Mouse (Mus musculus): ENCODE measurements around the gene Prrx2. TPM values are rescaled to one million over a fixed set of nuclear protein-coding genes. Genes with fewer than 3 reads are reported as not detected.
A peak's percentile ranks its signal among the peaks of the same experiment; 100 is the strongest.

The Prrx2 gene
- polyA plus RNA-seq, 1 experiment from 2014 or later, result 7.1 TPM

DNA sequence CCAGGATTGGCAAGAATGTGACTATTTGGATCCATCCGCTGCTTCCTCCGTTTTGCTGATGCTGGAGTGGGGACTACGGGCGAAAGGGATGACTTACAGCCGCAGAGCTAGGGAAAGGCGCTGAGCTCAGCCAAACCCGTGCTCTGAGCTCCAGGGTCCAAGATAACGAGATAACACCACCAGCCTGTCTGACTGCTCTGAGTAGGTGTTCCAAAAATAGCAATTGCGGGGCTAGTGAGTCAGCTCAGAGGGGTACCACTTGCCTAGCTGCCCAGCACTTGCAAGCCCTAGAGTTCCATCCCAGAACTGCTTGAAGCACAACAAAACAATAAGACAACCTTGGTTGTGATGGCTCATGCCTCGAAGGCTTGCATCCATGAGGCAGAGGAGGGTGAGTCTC lies 7.8 kb downstream of the Prrx2 start:
- ATAC-seq (peak; percentile 44), DNase-seq (ENCODE audit: low read depth, low spot score) (no peak)
- TF ChIP-seq CTCF (IDR thresholded peaks at IDR 0.05), result no peak
- POLR2A ChIA-PET, result no interaction called here
- in situ Hi-C loops (cut with MboI; ENCODE audit: low pct_unique_long_range_greater_than_20kb), result no loop called here
- H3K27me3 ChIP-seq, result no peaks in the 10 kb centered on the region
- CTCF ChIA-PET, result interaction anchor here (0.8 kb wide), 1 partner anchor 20 kb away, joined by 4 read pairs; no protein-coding TSS in a partner anchor

DNA sequence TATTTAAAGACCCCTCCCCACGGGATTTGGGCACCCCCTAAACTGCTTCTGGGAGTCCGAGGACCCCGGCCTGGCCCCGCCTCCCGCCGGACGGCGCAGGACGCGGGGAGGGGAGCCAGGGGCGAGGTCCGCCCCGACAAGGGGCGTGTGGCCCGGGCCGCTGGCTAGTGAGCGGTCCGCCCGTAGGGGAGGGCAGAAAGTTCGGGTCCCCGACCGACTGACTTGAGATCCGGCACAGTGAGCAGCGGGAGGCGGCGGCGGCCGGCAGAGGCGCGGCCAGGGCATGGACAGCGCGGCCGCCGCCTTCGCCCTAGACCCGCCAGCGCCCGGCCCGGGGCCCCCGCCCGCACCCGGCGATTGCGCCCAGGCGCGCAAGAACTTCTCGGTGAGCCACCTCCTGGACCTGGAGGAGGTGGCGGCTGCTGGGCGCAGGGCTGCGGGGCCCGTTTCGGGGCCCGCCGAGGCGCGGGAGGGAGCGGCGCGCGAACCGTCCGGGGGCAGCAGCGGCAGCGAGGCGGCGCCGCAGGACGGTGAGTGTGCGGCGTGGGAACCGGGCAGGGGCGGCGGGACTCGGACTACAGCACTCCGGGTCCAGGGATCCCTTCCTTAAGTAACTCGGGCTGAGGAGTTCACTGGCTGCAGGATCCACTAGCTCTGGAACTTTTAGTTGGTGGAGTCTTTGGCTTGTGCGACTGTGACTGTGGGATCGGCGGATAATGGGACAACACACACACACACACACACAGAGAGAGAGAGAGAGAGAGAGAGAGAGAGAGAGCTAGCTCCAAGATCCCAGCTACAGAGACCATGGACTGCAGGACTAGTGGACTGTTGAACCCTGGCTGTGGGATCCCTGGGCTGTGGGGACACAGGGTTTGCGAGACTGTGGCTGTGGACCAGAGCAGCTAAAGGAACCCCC lies 10.6 kb downstream of the Prrx2 start:
- no peak for TF ChIP-seq CTCF (IDR thresholded peaks at IDR 0.05)
- in situ Hi-C loops (cut with MboI; ENCODE audit: low pct_unique_long_range_greater_than_20kb), result no loop called here
- ATAC-seq (no peak), DNase-seq (ENCODE audit: low read depth, low spot score) (no peak)
- ChIA-PET POLR2A (interaction anchor here (0.7 kb wide), 1 partner anchor 108 kb away, joined by 3 read pairs; no protein-coding TSS in a partner anchor), CTCF (interaction anchor here (1.5 kb wide), 1 partner anchor 98 kb away, joined by 4 read pairs; no protein-coding TSS in a partner anchor)
- H3K27me3 ChIP-seq, result no peaks in the 10 kb centered on the region

DNA sequence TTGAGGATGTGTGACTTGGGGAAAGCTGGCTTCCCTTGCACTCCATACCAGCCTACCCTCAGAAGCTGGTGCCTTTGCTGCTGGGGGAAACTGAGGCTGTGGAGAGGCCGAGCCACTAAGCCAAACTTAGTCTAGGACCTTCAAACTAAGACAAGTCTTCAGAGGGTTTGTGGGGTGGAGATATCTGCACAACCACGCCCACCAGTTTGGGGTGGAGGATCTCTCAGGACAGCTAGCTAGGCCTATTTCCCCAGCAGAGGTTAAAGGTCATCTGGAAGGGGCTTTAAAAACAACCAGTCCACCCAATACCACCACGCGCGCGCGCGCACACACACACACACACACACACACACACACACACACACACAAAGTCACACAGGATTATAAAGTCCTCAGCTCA lies 11.5 kb downstream of the Prrx2 start:
- POLR2A ChIA-PET, result interaction anchor here (0.7 kb wide), 1 partner anchor 107 kb away, joined by 3 read pairs; no protein-coding TSS in a partner anchor
- DNase-seq (ENCODE audit: low read depth, low spot score) (no peak), ATAC-seq (no peak)
- in situ Hi-C loops (cut with MboI; ENCODE audit: low pct_unique_long_range_greater_than_20kb), result no loop called here
- CTCF ChIA-PET, result interaction anchor here (0.9 to 1.8 kb wide), 3 partner anchors 38 to 97 kb away, joined by 3 to 4 read pairs (median 3); no protein-coding TSS in a partner anchor
- H3K27me3 ChIP-seq, result no peaks in the 10 kb centered on the region
- TF ChIP-seq CTCF (IDR thresholded peaks at IDR 0.05), result no peak

DNA sequence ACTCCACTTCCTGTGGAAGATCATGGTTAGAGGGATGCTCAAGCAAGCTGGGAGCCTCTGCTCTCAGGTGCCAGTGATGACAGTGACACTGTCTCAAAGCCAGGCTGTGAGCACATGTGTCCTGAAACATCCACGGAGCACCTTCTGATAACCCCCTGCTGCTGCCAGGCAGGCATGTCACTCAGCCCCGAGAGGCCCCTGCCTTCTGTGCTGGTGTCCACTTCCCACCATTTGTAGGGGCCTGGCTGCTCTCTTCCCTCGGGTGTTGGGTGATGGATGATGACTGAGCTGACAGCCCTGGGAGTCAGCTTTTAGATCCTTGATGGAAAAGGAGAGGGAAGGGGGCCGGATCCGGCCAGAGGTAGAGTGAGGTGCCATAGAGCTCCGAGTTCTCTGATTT lies 12.0 kb downstream of the Prrx2 start:
- no peak for DNase-seq (ENCODE audit: low read depth, low spot score)
- in situ Hi-C loops (cut with MboI; ENCODE audit: low pct_unique_long_range_greater_than_20kb), result no loop called here
- ChIA-PET CTCF (interaction anchor here (0.9 to 1.8 kb wide), 3 partner anchors 38 to 96 kb away, joined by 3 to 4 read pairs (median 3); no protein-coding TSS in a partner anchor), POLR2A (no interaction called here)
- H3K27me3 ChIP-seq, result no peaks in the 10 kb centered on the region
- no peak for TF ChIP-seq CTCF (IDR thresholded peaks at IDR 0.05)
- ATAC-seq, result no peak

DNA sequence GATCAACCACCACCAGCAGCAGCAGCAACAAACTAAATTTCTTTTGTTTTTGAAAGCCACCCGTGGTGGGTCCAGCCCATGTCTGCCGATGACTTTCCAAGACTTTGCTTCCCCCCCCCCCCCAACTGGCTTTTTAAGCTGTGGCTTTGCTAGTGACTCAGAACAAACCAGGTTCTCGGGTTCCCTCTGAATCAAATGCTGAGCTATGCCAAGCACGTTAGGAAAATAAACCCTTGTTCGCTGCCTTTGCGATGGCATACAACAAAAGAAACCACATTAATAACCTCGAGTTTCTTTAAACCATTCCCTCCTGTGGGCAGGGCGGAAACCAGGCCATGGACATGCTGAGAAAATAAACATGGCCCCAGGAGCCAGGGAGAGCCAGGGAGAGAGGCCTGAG lies 13.4 kb downstream of the Prrx2 start:
- ATAC-seq (no peak), DNase-seq (ENCODE audit: low read depth, low spot score) (peak; percentile 89)
- no peaks in the 10 kb centered on the region for H3K27me3 ChIP-seq
- POLR2A ChIA-PET, result interaction anchor here (0.6 kb wide), 1 partner anchor 27 kb away, joined by 4 read pairs; no protein-coding TSS in a partner anchor
- in situ Hi-C loops (cut with MboI; ENCODE audit: low pct_unique_long_range_greater_than_20kb), result no loop called here
- no peak for TF ChIP-seq CTCF (IDR thresholded peaks at IDR 0.05)
- CTCF ChIA-PET, result interaction anchor here (0.7 kb wide), 1 partner anchor 64 kb away, joined by 4 read pairs; no protein-coding TSS in a partner anchor

DNA sequence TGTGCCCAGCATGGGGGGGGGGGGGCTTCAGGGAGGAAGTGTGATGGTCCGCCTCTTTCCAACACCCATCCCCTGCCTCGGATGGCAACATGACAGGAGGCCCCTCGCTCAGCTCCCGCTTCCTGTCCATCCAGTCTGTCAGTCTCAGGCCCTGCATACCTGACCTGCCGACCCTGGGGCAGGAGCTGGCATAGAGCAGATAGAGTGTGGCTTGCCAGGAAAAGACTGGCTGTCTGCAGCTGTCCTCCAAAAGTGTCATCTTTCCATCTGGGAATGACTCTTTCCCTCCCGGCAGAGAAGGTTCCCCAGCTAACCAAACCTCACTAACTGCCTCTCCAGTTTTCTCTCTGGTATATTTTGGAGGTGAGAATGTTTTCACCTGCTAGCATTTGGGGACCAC lies 15.8 kb downstream of the Prrx2 start:
- H3K27me3 ChIP-seq, result no peaks in the 10 kb centered on the region
- TF ChIP-seq CTCF (IDR thresholded peaks at IDR 0.05), result no peak
- ATAC-seq (no peak), DNase-seq (ENCODE audit: low read depth, low spot score) (no peak)
- in situ Hi-C loops (cut with MboI; ENCODE audit: low pct_unique_long_range_greater_than_20kb), result no loop called here
- CTCF ChIA-PET, result no interaction called here
- POLR2A ChIA-PET, result no interaction called here

DNA sequence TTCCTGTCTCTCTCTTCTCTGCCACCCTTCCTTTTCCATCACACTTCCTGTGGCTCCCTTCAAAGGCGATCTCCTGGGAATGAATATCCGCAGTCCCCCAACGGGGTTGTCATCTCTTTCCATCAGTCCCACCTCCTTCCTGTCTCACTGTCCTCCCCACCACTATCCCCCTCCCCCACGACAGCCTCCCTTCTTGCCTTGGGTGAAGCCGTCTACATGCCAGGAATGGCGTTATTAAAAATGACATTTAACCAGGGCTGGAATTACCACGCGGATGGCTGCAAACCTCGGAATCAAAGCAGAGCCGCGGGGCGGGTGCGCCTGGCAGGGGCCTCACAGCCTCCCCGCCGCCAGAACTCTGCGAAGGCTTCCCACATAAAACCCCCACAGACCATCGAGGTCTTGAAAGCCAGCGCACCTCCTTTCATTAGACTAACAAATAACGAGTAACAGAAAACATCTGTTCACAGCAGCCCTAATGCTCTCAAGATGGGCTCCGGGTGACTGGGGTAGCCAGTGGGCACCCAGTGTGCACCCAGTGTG lies 18.1 kb downstream of the Prrx2 start:
- H3K27me3 ChIP-seq, result no peaks in the 10 kb centered on the region
- in situ Hi-C loops (cut with MboI; ENCODE audit: low pct_unique_long_range_greater_than_20kb), result no loop called here
- CTCF ChIA-PET, result no interaction called here
- DNase-seq (ENCODE audit: low read depth, low spot score) (no peak), ATAC-seq (no peak)
- POLR2A ChIA-PET, result interaction anchor here (0.6 kb wide), 1 partner anchor 374 kb away, joined by 4 read pairs; no protein-coding TSS in a partner anchor
- no peak for TF ChIP-seq CTCF (IDR thresholded peaks at IDR 0.05)

DNA sequence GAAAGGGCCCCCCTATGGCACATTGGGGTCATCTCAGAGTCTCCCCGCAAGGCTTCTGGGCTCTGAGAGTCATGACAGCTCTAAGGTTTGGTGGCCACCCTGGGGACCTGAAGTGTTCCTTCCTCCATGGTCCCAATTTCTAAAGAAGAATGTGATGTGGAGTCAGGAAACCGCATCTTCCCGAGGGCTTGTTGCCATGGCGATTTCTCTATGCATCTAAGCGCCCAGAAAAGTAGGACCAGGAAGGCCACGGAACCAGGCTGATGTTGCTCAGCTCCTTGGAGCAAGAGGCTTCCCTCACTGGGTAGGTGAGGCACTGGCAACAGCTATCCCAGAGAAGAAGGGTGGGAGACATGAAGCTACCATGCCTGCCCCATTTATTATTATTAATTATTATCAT lies 22.3 kb downstream of the Prrx2 start:
- CTCF ChIA-PET, result interaction anchor here (1.1 kb wide), 1 partner anchor 15 kb away, joined by 4 read pairs; no protein-coding TSS in a partner anchor
- in situ Hi-C loops (cut with MboI; ENCODE audit: low pct_unique_long_range_greater_than_20kb), result no loop called here
- DNase-seq (ENCODE audit: low read depth, low spot score) (no peak), ATAC-seq (no peak)
- POLR2A ChIA-PET, result no interaction called here
- no peaks in the 10 kb centered on the region for H3K27me3 ChIP-seq
- no peak for TF ChIP-seq CTCF (IDR thresholded peaks at IDR 0.05)

DNA sequence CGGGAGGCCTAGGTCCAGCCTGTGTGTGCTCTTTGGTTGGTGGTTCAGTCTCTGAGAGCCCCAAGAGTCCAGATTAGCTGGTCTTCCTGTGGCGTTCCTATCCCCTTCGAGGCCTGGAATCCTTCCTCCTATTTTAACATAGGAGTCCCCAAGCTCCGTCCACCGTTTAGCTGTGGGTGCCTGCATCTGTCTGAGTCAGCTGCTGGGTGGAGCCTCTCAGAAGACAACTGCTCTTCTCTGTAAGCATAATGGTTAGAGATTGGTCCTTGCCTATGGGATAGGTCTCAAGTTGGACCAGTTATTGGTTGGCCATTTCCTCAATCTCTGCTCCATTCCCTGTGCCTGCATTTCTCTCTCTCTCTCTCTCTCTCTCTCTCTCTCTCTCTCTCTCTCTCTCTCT lies 25.0 kb downstream of the Prrx2 start:
- TF ChIP-seq CTCF (IDR thresholded peaks at IDR 0.05), result no peak
- CTCF ChIA-PET, result no interaction called here
- POLR2A ChIA-PET, result no interaction called here
- in situ Hi-C loops (cut with MboI; ENCODE audit: low pct_unique_long_range_greater_than_20kb), result no loop called here
- ATAC-seq (no peak), DNase-seq (ENCODE audit: low read depth, low spot score) (no peak)
- H3K27me3 ChIP-seq, result no peaks in the 10 kb centered on the region

DNA sequence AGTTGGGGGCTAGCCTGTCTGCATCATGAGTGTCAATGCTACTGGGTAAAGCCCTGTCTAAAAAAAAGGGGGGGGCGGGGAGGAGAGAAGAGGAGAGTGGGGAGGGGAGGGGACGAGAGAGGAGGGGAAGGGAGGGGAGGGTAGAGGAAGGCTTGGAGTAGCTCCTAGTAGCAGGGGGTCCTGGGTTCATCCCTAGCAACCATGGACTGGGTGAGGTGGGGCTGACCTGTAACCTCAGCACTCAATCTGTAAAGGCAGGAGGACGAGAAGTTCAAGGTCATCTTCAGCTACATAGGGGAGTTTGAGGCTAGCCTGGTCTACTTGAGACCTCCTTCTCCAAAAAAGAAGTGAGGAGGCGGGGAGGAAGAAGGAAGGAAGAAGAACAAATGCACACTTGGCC lies 27.3 kb downstream of the Prrx2 start:
- in situ Hi-C loops (cut with MboI; ENCODE audit: low pct_unique_long_range_greater_than_20kb), result no loop called here
- H3K27me3 ChIP-seq, result no peaks in the 10 kb centered on the region
- no peak for DNase-seq (ENCODE audit: low read depth, low spot score)
- ATAC-seq, result no peak
- CTCF ChIA-PET, result interaction anchor here (1.0 to 1.3 kb wide), 2 partner anchors 10 to 20 kb away, joined by 3 to 4 read pairs; no protein-coding TSS in a partner anchor
- TF ChIP-seq CTCF (IDR thresholded peaks at IDR 0.05), result no peak
- POLR2A ChIA-PET, result no interaction called here

DNA sequence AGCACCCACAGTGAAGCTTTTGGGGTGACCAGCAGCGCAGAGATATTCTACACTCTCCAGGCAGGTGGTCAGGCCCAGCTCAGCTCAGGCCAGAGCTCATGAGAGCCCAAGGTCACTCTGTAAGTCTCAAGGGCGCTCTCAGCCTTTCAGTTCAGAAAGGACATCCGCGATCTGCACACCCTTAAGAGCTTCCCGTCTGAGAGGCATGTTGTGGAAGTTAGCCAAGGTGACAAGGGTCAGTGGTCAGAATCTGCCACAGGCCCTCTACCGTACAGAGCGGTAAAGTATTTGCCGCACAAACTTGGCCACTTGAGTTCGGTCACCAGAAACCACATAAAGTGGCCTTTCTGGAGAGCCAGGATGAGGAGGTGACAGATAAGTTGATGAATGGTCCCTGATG lies 28.8 kb downstream of the Prrx2 start:
- H3K27me3 ChIP-seq, result no peaks in the 10 kb centered on the region
- ChIA-PET CTCF (no interaction called here), POLR2A (interaction anchor here (0.6 kb wide), 1 partner anchor 35 kb away, joined by 3 read pairs; no protein-coding TSS in a partner anchor)
- no peak for DNase-seq (ENCODE audit: low read depth, low spot score)
- no peak for ATAC-seq
- no peak for TF ChIP-seq CTCF (IDR thresholded peaks at IDR 0.05)
- in situ Hi-C loops (cut with MboI; ENCODE audit: low pct_unique_long_range_greater_than_20kb), result no loop called here
